ENCODE assay signal across 10 mouse cellular contexts in the genomic region with DNA sequence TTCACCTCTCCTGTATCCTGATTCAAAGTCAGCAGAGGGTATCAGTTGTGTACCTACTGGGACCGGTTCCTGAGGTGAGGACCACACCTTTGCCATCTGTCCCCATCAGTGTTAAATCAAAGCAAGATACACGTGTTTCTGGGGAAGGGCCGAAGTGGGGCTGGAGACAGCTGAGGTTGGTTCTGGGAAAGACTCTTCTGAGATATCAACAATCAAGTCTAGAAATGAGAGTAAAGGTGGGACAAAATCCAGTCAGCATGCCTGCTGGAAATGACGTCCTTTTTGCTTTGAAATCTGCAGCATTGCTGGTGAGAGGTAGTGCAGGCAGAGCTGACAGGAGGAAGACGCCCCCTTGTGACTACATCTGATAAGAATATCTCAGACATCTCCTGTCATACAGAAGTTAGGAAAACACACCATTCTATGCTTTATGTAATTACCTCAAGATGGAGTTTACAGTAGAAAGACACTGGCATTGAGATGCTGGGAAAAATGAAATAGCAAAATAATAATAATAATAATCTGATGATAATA. TPM values are rescaled to one million over a fixed set of nuclear protein-coding genes. Genes with fewer than 3 reads are reported as not detected.
DNase-seq lines count a peak whose midpoint lies in the region; ATAC-seq and TF ChIP-seq lines count a peak whose summit lies in the region.
"Had no signal": no experiment of that assay in that cellular context is flagged by ENCODE, and none has a peak within 500 bp of the region (broad histone marks: within the 10 kb centered on the region; RNA-seq: fewer than 3 reads in every experiment).

No protein-coding gene starts in this region.

- H3K4me1 ChIP-seq in kidney, adult 2 months (ENCODE audit: control insufficient read depth, insufficient read depth, low read length), result no peaks in the 10 kb centered on the region
- H3K4me1 ChIP-seq in E14TG2a.4 (replicated peaks; ENCODE audit: low read depth, low read length), result peaks cover 10% of the 10 kb centered on the region; the same call in 1 of the 2 replicates
- H3K4me1 ChIP-seq in neural tube, embryonic 15.5 days, result peaks cover 14% of the 10 kb centered on the region

- H3K27me3 ChIP-seq in kidney, adult 2 months (replicated peaks; ENCODE audit: control insufficient read depth, insufficient read depth, low read length), result no peaks in the 10 kb centered on the region
- peaks cover 39% of the 10 kb centered on the region for H3K27me3 ChIP-seq in E14TG2a.4 (ENCODE audit: insufficient read depth, low read length)
- peaks cover 24% of the 10 kb centered on the region for H3K27me3 ChIP-seq in neural tube, embryonic 15.5 days (replicated peaks)

- WGBS in kidney, adult 2 months, result 55% methylated on average over 5 of the region's 5 CpGs
- WGBS in neural tube, embryonic 15.5 days, result 70% methylated on average over 5 of the region's 5 CpGs

- H3K9ac ChIP-seq in neural tube, embryonic 15.5 days (replicated peaks), result no peak overlapping the region
- H3K9ac ChIP-seq: embryonic facial prominence, embryonic 13.5 days had no signal

- ATAC-seq in monocyte, adult 5-6 weeks (replicated peaks; ENCODE audit: insufficient number of reproducible peaks, low FRiP score, low TSS enrichment, poor library complexity, severe bottlenecking), result no peak
- ATAC-seq in neural tube, embryonic 15.5 days (ENCODE audit: low FRiP score), result no peak

- no peak overlapping the region for H3K4me3 ChIP-seq in kidney, adult 2 months (ENCODE audit: insufficient read depth, low read depth, low read length)
- H3K4me3 ChIP-seq in E14TG2a.4 (replicated peaks; ENCODE audit: low read length), result no peak overlapping the region
- H3K4me3 ChIP-seq in neural tube, embryonic 15.5 days (replicated peaks), result no peak overlapping the region
- H3K4me3 ChIP-seq: embryonic facial prominence, embryonic 13.5 days had no signal

- H3K9me3 ChIP-seq in E14TG2a.4 (ENCODE audit: low read length), result no peaks in the 10 kb centered on the region
- no peaks in the 10 kb centered on the region for H3K9me3 ChIP-seq in neural tube, embryonic 15.5 days (replicated peaks)
- H3K9me3 ChIP-seq: embryonic facial prominence, embryonic 13.5 days had no signal

- no peak overlapping the region for H3K4me2 ChIP-seq in neural tube, embryonic 15.5 days
- H3K4me2 ChIP-seq: embryonic facial prominence, embryonic 13.5 days had no signal

- TF ChIP-seq CTCF in kidney, adult 2 months (conservative IDR thresholded peaks at IDR 0.05; ENCODE audit: insufficient read depth, insufficient read length, low read depth, low read length), result no peak; the same call in 1 of the 2 replicates
- peak; percentile 14; the same call in 1 of the 2 replicates for TF ChIP-seq CTCF in E14TG2a.4 (conservative IDR thresholded peaks at IDR 0.05; ENCODE audit: low read length)

- no peaks in the 10 kb centered on the region for H3K36me3 ChIP-seq in kidney, adult 2 months (ENCODE audit: control insufficient read depth, insufficient read depth, low read length)
- no peaks in the 10 kb centered on the region for H3K36me3 ChIP-seq in E14TG2a.4 (ENCODE audit: insufficient read depth, low read length)
- H3K36me3 ChIP-seq in neural tube, embryonic 15.5 days, result no peaks in the 10 kb centered on the region
- H3K36me3 ChIP-seq: embryonic facial prominence, embryonic 13.5 days had no signal

- no peak for TF ChIP-seq POLR2A in kidney, adult 2 months (IDR thresholded peaks at IDR 0.05; ENCODE audit: low read depth, low read length)

- no peak overlapping the region for H3K27ac ChIP-seq in kidney, adult 2 months (ENCODE audit: insufficient read depth, low read depth, low read length)
- no peak overlapping the region for H3K27ac ChIP-seq in neural tube, embryonic 15.5 days (replicated peaks)
- H3K27ac ChIP-seq: embryonic facial prominence, embryonic 13.5 days had no signal

- DNase-seq in kidney, adult 2 months, result peak; percentile 21
- no peak for DNase-seq in kidney, postnatal 4 days
- DNase-seq in R1 (ENCODE audit: low read depth, low spot score), result peak; percentile 28
- peak; percentile 52 to 64 for DNase-seq in cerebellum, postnatal 36 days
- DNase-seq: heart, postnatal 14 days had no signal

RNA-seq across cellular contexts. Expression of gene Svep1, which starts 4.0 kb away (rescaled TPM):
- 8.9 and 10.6 TPM in 2 replicates for polyA plus RNA-seq in kidney, adult 2 months (2012; rRNA removed)
- not detected in 3 replicates for total RNA-seq in monocyte, adult 5-6 weeks (2017)
- 0.90 and 1.7 TPM in 2 replicates for polyA plus RNA-seq in neural tube, embryonic 15.5 days (2015; fragmentation: Nextera tagmentation; extraction: Ambion mirVana)
- total RNA-seq: megakaryocyte progenitor cell, adult 5-6 weeks had no signal

Comparison
In these comparisons a context has a peak if more than half of its experiments do, and no peak if none do; other contexts are left out.
1. DNase-seq: peak in kidney, adult 2 months (single experiment), R1 (single experiment) and cerebellum, postnatal 36 days (2 of 2); none in kidney, postnatal 4 days (0 of 2).